Mouse (Mus musculus): ENCODE results near the gene Pfas.

Pfas gene

GRCm38 (mm10) chr11:69008182-69009121, at the start of gene Pfas:
Gene Pfas (minus strand): TSS chr11:69008460.
- peak; percentile 73 to 89 for DNase-seq (ENCODE audit: low spot score in 2 of 2)

- no peak for DNase-seq (ENCODE audit: low spot score in 2 of 2)
Measured at GRCm38 (mm10) chr11:69053848-69054247, 45.6 kb upstream of the Pfas start.

DNA sequence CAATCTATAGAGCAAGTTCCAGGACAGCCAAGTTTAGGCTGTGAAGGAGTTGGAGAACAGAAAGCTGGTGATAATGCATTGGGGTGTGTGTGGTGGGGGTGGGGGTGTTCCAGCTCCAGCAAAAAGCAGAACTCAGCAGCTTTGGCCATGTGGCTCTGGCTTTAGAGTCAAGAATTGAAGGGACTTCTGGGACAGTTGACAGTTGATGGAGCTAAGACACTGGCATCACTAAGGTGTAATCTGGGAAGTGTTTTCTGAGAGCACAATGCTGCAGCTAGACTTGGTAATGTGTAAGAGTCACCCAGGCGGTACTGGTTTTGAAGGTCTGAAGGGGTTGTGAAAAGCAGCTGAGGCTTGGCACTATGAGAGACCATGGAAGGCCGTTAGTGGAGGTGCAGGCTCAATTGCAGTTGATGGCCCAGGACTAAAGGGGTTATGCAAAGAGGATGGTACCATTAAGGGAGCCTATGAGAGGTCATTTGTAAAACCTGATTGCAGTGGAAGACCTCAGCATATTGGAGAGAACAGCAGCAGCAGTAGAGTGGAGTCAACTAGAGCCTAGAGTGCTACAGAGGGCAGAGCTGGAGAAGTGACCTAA, 44.7 kb upstream of the Pfas start:
- no peak for DNase-seq (ENCODE audit: low spot score in 2 of 2)

DNA sequence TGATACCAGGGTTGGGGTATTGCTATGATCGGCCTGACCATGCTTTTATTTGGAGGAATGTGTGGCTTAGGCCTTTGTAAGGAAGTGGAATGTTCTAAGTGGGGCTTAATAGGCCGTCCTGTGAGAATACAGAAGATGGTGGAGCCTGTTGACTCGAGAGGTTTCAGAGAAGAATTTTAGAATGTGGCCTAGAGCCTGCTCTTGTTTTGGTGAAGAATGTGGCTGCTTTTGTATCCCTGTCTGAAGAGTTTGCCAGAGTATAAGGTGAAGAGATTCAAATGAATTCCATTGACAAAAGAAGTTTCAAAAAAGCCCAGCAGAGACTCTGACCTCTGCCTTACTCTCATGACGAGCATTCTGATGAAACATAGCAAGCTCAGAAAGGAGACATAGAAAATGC, 43.5 kb upstream of the Pfas start:
- DNase-seq (ENCODE audit: low spot score in 2 of 2): no peak

DNA sequence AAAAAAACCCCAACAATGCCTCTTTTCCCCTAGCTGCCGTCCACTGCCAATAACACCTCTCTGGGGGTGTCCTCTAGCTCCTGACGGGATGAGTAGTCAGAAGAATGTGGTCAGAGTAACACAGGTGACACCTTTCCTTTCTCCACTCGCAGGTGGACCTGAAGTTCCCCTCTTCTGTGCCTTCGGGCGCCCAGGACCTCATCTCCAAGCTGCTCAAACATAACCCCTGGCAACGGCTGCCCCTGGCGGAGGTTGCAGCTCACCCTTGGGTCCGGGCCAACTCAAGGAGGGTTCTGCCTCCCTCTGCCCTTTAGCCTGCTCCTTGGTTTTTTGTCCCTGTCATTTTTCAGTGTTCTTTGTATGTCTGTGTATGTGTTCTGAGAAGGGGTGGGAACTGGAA, 42.5 kb upstream of the Pfas start:
- no peak for DNase-seq (ENCODE audit: low spot score in 2 of 2)

DNA sequence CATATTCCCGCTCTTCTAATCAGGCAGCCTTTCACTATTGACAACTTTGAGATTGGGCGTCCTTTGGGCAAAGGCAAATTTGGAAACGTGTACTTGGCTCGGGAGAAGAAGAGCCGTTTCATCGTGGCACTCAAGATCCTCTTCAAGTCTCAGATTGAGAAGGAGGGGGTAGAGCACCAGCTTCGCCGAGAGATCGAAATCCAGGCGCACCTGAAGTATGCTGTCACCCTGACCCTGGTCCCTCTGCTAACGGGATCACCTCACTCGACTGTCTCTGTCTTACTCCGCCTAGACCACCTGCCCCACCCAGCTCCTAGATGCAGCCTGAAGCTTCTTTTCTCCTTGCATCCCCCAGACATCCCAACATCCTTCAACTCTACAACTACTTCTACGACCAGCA, 39.9 kb upstream of the Pfas start:
- DNase-seq (ENCODE audit: low spot score in 2 of 2): no peak

- no peak for DNase-seq (ENCODE audit: low spot score in 2 of 2)
Measured at GRCm38 (mm10) chr11:69047592-69047991, 39.3 kb upstream of the Pfas start.

DNA sequence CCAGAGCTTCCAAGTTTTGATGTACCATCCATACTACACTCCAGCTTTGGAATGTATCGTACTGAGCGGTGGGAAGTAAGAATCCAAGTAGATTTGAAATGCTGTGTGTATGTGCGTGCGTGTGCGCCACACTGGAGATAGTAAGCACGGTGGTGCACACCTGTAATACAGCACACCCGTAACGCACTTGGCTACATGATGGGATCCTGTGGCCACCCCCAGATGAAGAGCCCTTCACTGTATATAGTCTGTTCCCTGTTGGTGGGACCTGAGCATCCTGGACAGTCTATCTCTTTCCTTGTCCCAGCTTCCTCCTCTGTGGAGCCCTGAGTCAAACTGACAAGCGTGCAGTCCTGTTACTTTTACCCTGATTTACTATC, 38.1 kb upstream of the Pfas start:
- no peak for DNase-seq (ENCODE audit: low spot score in 2 of 2)

GRCm38 (mm10) chr11:69045531-69046394, 37.5 kb upstream of the Pfas start, which contains the start of gene Aurkb:
Gene Aurkb (plus strand): TSS chr11:69045647.
- DNase-seq (ENCODE audit: low spot score in 2 of 2): peak in 1 of 2 experiments; percentile 47

- DNase-seq (ENCODE audit: low spot score in 2 of 2): no peak
Measured at GRCm38 (mm10) chr11:69038173-69038572, 29.9 kb upstream of the Pfas start.

DNA sequence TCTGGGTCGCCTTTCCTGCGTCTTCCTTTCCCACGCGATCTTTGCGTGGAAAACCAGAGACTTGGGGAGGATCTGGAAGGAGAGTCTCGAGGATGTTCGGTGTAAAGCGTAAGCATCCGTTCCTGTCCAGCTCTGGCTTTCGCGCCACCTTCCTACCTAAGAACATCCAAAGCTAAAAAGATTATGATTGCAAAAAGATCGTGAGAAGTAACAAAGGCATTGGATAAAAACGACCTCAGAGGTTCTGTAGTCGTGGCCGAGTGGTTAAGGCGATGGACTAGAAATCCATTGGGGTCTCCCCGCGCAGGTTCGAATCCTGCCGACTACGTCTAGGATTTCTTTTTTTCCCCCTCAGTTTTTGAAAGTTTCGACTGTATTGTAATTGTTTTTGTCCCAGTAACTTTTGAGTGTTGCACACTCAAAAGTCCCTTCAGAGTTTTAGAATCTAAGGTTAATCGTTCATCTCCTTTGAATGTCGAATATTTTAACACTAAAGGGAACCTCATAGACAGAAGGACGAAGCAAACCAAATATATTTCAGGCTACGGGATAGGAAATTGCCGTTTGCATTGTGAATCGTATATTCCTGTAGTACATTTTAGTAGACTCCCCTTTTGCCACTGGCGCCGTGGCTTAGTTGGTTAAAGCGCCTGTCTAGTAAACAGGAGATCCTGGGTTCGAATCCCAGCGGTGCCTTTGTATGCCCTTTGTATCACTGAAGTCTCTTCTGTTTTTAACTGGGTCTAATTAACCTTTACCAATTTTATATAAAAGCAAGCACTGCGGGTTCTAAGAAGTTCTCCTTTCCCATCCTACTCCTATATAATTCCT, 29.2 kb upstream of the Pfas start:
- DNase-seq (ENCODE audit: low spot score in 2 of 2): peak in 1 of 2 experiments; percentile 92

- peak in 1 of 2 experiments; percentile 95 for DNase-seq (ENCODE audit: low spot score in 2 of 2)
Measured at GRCm38 (mm10) chr11:69036486-69037230, 28.4 kb upstream of the Pfas start.

- DNase-seq (ENCODE audit: low spot score in 2 of 2): peak; percentile 81 to 96
Measured at GRCm38 (mm10) chr11:69035849-69036248, 27.6 kb upstream of the Pfas start.

- no peak for DNase-seq (ENCODE audit: low spot score in 2 of 2)
Measured at GRCm38 (mm10) chr11:69035411-69035810, 27.2 kb upstream of the Pfas start.

DNA sequence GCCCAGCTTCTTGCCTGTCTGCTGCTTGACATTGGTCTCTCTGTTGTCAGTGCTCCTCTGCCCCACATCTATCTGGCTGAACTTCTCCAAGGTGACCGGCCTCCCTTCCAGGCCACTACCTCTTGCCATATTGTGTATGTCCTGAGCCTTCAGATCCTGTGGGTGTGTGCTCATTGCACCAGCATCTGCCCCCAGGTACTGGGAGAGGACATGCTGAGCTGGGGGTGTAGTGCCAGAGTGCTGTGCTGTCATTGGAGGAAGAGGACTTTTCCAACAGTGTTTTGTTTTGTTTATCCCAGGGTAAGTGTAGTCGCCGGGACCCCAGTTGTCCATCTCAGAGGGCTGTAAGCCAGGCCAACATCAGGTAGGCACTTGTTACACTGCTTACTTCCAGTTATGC, 26.3 kb upstream of the Pfas start:
- DNase-seq (ENCODE audit: low spot score in 2 of 2): no peak

DNA sequence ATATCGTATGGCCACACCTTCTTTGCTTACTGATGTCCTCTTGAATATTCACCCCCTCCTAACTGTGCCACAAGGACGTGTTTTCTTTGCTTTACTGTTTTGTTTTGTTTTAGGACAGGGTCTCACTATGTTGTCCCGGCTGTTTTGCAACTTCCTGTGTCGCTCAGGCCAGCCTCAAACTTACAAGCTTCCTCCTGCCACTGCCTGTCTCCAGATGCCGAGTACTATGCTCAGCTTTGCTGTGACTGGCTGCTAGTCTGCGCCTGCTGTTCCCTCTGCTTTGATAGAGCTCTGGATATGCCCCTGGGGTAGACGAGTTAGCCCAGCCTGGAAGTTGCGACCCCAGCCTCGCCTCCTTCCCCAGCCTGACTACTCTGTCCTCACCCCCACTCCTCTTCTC, 25.3 kb upstream of the Pfas start:
- DNase-seq (ENCODE audit: low spot score in 2 of 2): no peak

DNA sequence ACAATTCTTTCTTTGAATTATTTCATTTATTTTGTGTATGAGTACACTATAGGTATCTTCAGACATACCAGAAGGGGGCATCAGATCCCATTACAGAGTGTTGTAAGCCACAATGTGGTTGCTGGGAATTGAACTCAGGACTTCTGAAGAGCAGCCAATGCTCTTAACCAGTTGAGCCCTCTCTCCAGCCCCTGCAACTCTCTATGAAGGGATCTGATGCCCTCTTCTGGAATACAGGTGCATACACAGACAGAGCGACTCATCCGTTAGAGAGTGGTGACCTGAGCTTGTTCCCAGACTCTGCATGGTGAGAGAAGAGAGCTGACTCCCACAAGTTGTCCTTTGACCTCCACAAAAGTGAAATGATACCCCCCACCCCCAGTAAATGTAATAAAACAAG, 20.5 kb upstream of the Pfas start:
- DNase-seq (ENCODE audit: low spot score in 2 of 2): no peak

DNA sequence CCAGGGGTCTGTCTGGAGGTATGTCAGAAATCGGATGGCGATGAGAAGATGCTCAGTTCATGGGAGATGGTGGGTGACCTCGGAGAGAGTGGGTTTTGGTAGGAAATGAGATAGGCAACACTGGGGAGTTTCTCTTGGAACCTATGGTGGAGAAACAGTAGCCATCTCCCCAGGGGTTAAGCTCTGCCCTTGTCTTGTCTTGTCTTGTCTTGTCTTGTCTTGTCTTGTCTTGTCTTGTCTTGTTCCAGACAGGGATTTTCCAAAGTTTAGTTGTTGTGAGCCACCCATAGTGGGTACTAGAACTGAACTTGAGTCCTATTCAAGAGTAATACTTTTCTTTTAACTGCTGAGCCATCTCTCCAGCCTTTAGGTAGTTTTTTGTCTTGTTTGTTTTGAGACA, 18.3 kb upstream of the Pfas start:
- no peak for DNase-seq (ENCODE audit: low spot score in 2 of 2)

- DNase-seq (ENCODE audit: low spot score in 2 of 2): no peak
Measured at GRCm38 (mm10) chr11:69020691-69021090, 12.4 kb upstream of the Pfas start.

GRCm38 (mm10) chr11:69016755-69017154, 8.5 kb upstream of the Pfas start:
- DNase-seq (ENCODE audit: low spot score in 2 of 2): no peak

Data from left cerebral cortex, adult 9 months (tissue).